Mouse (Mus musculus) layer of hippocampus, adult 2 months (tissue): ENCODE measurements around the gene Faap20. TPM values are rescaled to one million over a fixed set of nuclear protein-coding genes. Genes with fewer than 3 reads are reported as not detected.
"Not testable (repeated sequence)": the region's sequence is repeated elsewhere in the genome, so short reads cannot be mapped to it uniquely, and the experiment has no call there.

ENCODE experiments used
- DNase-seq, 2 experiments: peaks; one replicate each; pipeline ENCODE4 v3.0.0; 2022; ENCODE audit warnings: low spot score in 2 of 2
- H3K27ac ChIP-seq: fragments of 200-600 bp; 2 replicates; pipeline ENCODE4 v1.8.1; 2022
- H3K4me3 ChIP-seq: fragments of 200-600 bp; 2 replicates; pipeline ENCODE4 v1.8.1; 2022; ENCODE audit warnings: mild to moderate bottlenecking
- CTCF ChIP-seq: fragments of 200-600 bp; conservative IDR thresholded peaks from 2 replicates; pipeline ENCODE4 v1.8.1; 2022; ENCODE audit warnings: antibody characterized with exemption, mild to moderate bottlenecking, moderate library complexity
- total RNA-seq, 2 experiments: library from RNA; stranded (reverse); gene quantifications; 2 replicates each; pipeline ENCODE4 v1.2.3; 2021

Faap20 gene
- total RNA-seq, 2 experiments from 2014 or later: 29.2 to 34.3 TPM

GRCm38 (mm10) chr4:155241789-155242188, 7.8 kb upstream of the Faap20 start:
- H3K4me3 ChIP-seq: no peak overlapping the region
- DNase-seq: no peak
- no peak for TF ChIP-seq CTCF
- H3K27ac ChIP-seq: no peak overlapping the region

- DNase-seq: no peak
- TF ChIP-seq CTCF: no peak
- no peak overlapping the region for H3K27ac ChIP-seq
- H3K4me3 ChIP-seq: no peak overlapping the region
These were observed 7.3 kb upstream of the Faap20 start for GRCm38 (mm10) chr4:155242292-155242691.

DNA sequence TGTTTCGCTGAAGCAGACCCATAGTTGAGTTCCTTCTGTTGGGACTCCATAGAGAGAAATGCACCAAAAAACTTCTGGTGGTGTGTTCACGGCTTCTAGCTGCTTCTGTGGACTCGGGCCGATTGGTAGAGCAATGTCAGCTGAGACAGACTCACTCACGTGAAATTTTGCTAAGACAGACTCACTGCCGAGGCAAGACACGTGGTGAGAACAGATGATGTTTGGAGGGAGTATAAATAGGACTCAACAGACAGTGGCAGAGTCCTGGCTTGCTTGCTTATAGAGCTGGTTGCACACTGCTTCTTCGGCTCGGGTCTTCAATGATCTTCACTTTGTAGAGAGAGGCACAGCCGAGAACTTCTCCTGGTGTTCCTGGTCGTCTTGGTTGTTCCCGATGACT, 6.4 kb upstream of the Faap20 start:
- no peak for TF ChIP-seq CTCF
- H3K4me3 ChIP-seq: no peak overlapping the region
- DNase-seq: no peak
- H3K27ac ChIP-seq: peak overlapping the region; percentile 39; the same call in 1 of the 2 replicates

DNA sequence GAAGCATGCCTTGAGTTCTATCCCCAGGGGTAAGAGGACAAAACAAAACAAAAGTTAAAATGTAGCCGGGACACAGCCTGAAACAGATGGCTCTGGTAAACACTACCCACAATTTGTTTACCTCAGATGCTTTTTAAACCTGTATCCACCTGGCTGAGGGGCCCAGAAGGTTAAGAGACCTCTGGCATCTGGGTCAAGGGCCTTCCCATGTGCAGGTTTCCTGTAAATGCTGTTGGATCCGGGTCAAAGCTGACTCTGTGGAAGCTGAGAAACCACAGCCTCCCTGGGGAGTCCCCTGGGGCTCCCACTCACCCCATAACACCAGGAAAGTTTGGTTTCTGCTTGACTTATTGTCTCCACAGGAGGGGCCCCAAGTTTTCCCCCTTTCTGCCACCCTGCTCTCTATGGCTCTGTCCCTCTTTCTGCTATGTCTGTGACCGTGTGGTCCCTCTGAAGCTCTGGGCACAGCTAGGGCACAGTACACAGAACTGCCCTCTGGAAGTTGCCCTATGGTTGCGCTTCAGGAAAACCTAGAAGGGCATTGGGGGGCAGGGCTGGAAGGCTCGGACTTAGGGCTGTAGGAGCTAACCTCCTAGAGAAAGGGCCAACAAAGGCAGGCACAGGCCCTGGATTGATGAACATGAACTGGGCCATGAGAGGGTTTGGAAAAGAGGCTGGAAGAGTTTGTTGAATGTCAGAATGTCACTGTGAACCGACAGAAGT, 3.7 kb upstream of the Faap20 start:
- peak overlapping the region; percentile 94 for H3K27ac ChIP-seq
- no peak for TF ChIP-seq CTCF

DNA sequence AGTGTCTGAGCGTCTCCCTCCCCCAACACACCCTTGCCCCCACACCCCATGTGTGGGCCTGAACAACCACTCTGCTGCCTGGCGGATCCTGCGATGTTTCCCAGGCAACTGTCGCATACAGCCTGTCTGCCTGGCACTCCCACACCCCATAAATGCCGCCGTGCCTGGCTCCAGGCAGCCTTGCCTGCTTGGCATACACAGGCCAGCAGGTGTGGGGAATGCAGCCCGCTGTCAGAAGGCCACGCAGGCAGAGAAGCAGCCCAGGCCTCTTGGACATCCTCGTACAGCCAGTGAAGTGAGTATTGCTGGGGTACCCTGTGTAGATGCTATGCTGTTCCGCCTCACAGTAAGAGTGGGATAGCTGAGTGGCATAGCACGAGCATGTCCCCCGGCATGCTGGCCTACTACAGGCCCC, 2.9 kb upstream of the Faap20 start:
- H3K4me3 ChIP-seq: peak overlapping the region; percentile 47
- H3K27ac ChIP-seq: peak overlapping the region; percentile 94
- DNase-seq: peak; percentile 78 to 86
- peak; percentile 50 for TF ChIP-seq CTCF

More for the DNA sequence above, 3.7 kb upstream of the Faap20 start:
- no peak for DNase-seq
- H3K4me3 ChIP-seq: peak overlapping the region; percentile 12; the same call in 1 of the 2 replicates

GRCm38 (mm10) chr4:155248054-155248453, 1.5 kb upstream of the Faap20 start:
- TF ChIP-seq CTCF: peak; percentile 66
- H3K27ac ChIP-seq: 0 out of 2 replicates have a peak overlapping the region, but pooled peaks have one; percentile 36
- not testable (repeated sequence) for H3K4me3 ChIP-seq, DNase-seq

GRCm38 (mm10) chr4:155249257-155249647, 350 bp upstream of the Faap20 start:
- peak; percentile 84 for TF ChIP-seq CTCF
- Histone ChIP-seq H3K27ac (peak overlapping the region; percentile 96), H3K4me3 (peak overlapping the region; percentile 55)
- DNase-seq: peak; percentile 91 to 96

DNA sequence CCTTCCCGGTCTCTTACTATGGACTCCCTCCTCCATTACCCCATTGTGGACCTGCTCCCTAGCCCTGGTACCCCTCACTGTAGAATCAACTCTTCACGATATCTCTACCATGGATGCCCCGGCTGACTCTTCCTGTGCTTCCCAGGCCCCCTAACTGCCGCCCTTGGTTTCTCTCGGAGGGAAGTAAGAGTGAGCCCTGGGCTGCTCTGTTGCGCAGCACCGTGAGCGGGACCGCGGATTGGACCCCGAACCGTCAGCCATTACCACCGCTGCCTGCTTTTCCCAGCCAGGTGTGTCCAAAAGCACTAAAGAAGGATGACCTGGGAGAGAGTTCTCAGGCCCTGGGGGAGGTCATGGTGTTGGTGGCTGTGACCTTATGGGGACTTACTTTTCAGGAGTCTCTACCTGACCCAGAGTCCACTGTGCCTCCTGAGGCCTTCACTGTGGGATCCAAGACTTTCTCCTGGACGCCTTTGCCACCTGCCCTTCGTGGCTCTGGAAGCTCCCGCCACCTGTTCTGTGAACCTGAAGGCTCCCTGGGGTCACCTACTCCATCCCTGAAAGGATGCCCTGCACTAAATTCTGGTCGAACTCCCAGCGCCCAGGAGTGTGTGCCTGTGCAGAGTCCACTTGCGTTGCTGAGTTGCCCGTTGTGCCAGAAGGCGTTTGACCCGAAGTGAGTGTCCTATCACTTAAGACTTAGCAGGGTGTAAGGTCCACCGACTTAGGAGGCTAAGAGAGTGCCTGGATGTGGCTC, 937 bp downstream of the Faap20 start:
- no peak for TF ChIP-seq CTCF
- peak overlapping the region; percentile 96 for H3K27ac ChIP-seq
- H3K4me3 ChIP-seq: peak overlapping the region; percentile 55
- peak in 1 of 2 experiments; percentile 11 for DNase-seq

DNA sequence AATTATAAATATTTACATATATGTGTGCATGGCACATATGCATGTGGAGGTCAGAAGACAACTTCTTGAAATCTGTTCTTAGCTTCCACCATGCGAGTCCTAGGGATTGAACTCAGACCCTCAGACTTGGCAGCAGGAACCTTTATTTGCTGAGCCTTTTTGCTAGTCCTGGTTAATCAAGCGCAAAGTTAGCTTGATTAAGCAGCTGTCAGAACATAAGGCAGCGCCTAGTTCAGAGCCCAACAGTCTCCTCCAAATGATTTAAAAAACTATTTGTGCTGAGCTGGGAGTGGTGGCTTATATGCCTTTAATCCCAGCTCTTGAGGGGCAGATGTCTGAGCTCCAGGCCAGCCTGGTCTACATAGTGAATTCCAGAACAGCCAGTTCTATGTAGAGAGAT, 1.5 kb downstream of the Faap20 start:
- TF ChIP-seq CTCF: no peak
- Histone ChIP-seq H3K27ac (peak overlapping the region; percentile 96), H3K4me3 (peak overlapping the region; percentile 55; the same call in 1 of the 2 replicates)
- DNase-seq: peak in 1 of 2 experiments; percentile 59

- no peak for DNase-seq
- no peak for TF ChIP-seq CTCF
- no peak overlapping the region for H3K4me3 ChIP-seq
- H3K27ac ChIP-seq: peak overlapping the region; percentile 96
These were observed 2.7 kb downstream of the Faap20 start for GRCm38 (mm10) chr4:155252253-155252652.

DNA sequence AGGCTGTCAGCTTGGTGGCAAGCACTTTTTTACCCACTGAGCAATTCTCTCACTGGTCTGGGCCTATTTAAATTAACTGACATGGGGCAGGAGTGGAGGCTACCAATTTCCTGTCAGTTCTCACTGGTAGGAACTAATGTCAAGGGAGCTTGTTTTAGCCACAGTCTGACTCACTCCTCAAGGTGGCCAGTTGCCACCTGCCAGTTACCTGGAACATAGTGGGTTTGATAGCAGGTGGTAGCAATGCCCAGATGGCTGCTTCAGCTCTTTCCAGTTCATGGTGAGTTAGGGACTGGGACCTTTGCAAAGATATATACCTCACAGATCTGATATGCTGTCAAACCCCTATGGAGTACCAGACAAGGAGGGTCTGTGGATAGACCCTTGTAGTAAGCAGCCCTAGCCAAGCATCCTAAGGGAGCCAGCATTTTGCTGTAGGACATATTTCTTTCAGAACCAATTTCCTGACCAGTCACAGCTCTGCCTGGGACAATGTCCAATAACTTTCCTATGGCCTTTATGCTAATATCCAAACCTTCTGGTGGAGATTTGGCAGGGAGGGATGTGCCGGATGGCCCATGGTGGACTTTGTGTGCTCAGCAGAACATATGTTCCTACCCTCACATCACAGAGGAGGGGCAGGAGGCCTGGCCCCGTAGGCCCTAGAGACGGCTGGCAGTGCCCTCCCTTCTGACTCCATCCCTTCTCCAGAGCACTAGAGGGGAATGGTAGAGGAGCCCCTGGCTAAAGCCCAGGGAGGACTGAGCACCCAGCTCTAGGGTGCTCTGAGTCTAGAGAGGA, 15.1 kb downstream of the Faap20 start:
- Histone ChIP-seq H3K4me3 (no peak overlapping the region), H3K27ac (peak overlapping the region; percentile 64)
- no peak for DNase-seq
- TF ChIP-seq CTCF: no peak

DNA sequence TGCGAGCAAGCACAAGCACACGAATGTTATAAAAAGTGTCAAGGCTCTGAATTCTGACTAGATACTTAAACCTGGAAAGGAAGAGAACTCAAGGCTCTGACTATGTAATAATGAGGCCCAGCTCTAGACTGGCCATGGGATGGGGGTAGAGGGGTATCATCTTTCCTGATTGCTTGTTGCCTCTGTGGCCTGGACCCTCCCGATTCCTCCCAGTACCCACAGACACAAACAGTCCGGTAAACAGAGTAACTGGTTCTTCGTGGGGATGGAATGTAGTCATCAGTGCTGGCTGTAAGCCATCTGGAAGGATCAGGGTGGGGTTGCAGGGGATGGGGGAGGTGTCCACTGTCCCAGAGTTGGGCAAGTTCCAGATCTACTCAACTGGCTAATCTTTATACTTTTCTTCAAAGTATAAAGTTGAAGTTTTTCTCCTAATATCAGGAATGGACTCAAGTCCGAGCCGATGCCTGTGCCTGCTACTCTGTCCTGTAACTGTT, 17.5 kb downstream of the Faap20 start:
- no peak overlapping the region for H3K4me3 ChIP-seq
- no peak for DNase-seq
- no peak overlapping the region for H3K27ac ChIP-seq
- no peak for TF ChIP-seq CTCF
